Mouse (Mus musculus): Measurements from ENCODE around the gene Tmem235. TPM values are rescaled to one million over a fixed set of nuclear protein-coding genes. Genes with fewer than 3 reads are reported as not detected.

Tmem235 gene
- total RNA-seq, 1 experiment, result 0.36 TPM

DNA sequence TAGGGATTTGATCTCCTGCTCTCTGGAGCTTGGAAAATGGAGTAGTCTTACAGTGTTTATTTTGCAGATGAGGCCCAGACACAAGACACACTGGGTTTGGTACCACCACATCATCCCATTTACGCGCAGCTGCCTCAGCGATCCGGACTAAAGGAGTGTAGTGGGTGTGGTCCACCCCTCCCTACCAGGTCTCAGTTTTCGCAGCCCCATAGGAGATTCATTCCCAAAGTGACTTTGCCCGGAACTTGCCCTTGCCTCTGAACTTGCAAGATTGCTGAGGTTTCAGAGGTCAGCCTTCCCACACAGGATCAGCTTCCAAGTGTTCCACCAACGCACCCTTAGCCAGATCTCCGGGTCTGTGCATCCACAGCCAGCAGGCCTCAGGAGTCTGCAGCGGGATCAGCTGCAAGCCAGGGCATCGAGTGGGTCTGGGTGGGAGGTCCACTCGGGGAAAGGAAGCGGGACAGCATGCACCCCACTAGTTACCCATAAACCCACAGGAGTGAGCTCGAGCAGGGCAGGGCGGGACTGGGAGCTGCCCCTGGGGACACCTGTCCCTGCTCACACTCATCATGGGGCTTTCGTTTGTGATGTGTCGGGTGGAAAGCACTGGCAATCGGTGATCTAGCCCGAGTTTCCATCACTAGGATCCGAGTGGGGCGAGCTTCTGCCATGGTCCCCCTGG lies 27.8 kb downstream of the Tmem235 start:
- H3K27ac ChIP-seq (ENCODE audit: insufficient read depth, low read depth, low read length, poor library complexity, severe bottlenecking), result peak overlapping the region; percentile 95
- no peak for TF ChIP-seq ZC3H11A (IDR thresholded peaks at IDR 0.05; ENCODE audit: borderline replicate concordance, low read depth, low read length)
- TF ChIP-seq CHD2 (IDR thresholded peaks at IDR 0.05; ENCODE audit: low read depth, low read length), result no peak
- TF ChIP-seq HCFC1 (IDR thresholded peaks at IDR 0.05; ENCODE audit: borderline replicate concordance, insufficient read depth, low read length), result no peak
- TF ChIP-seq ZNF384 (IDR thresholded peaks at IDR 0.05; ENCODE audit: low read depth, low read length), result no peak
- TF ChIP-seq MAFK (IDR thresholded peaks at IDR 0.05; ENCODE audit: insufficient read depth, low read depth, low read length), result no peak
- peaks cover 10 to 21% of the 10 kb centered on the region in 2 experiments; a peak in 3 of 4 replicates for H3K4me1 ChIP-seq (ENCODE audit: control insufficient read depth in 2 of 2, insufficient read depth in 2 of 2, low read length in 2 of 2, poor library complexity in 1 of 2)
- H3K9me3 ChIP-seq (ENCODE audit: control insufficient read depth, insufficient read depth, low read depth, low read length), result no peaks in the 10 kb centered on the region
- H3K9ac ChIP-seq (ENCODE audit: insufficient read depth, low read depth, low read length, poor library complexity, severe bottlenecking), result peak overlapping the region; percentile 71
- H3K4me3 ChIP-seq (ENCODE audit: insufficient read depth in 1 of 2, low read depth in 1 of 2, low read length in 2 of 2, poor library complexity in 1 of 2, severe bottlenecking in 1 of 2), result peak overlapping the region; percentile 27 to 55
- in situ Hi-C loops (cut with MboI; ENCODE audit: low sequenced_read_pairs in 2 of 2, unreplicated experiment in 2 of 2), result no loop called here
- no peaks in the 10 kb centered on the region for H3K36me3 ChIP-seq (ENCODE audit: control insufficient read depth, insufficient read depth, low read length, poor library complexity, severe bottlenecking)
- DNase-seq (ENCODE audit: low read depth, low spot score), result no peak

DNA sequence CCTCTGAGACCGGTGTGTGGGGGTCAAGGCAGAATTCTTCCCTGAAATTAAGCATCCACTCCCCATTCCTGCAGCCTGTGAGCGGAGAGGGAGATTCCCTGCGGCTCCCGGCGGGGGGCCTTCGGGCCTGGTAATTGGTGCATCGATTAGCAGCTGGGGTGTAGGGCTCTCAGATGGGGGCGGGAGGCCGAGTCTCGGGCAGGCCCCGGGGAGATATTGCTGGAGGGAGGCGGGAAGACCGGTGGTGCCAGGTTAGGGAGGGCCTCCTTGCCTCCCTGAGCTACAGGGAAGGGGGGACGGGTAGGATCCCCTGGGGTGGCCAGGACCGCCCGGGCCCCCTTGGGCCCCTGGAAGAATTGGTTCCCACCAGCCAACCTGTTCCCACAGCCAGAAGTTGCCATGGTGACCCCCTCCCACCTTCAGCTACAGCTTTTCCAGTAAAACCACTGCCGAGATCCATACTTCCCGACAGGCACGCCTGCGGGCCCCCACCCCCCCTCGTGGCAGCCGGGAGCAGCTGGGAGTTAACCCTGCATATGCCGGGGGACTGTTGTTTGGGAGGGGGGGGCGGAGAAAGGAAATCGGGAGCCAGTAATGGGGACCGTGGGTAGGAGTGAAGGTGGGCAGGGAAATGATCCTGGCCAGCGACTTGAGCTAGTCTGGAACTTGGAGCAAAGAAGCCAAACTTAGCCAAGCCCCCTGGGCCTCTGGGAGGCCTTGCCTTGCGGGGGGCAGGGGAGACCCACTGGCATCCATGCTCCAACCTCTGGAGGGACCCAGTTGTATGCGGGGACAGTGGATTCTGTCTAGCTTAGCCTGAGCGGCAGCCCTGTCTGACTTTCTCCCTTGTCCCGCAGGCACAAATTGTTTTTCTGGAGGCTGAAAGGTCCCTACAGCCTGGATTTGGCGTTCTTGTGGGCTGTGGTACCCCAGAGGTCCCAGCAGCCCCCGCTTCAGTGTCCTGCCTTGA lies 28.6 kb downstream of the Tmem235 start:
- in situ Hi-C loops (cut with MboI; ENCODE audit: low sequenced_read_pairs in 2 of 2, unreplicated experiment in 2 of 2), result no loop called here
- Histone ChIP-seq H3K4me3 (ENCODE audit: insufficient read depth in 1 of 2, low read depth in 1 of 2, low read length in 2 of 2, poor library complexity in 1 of 2, severe bottlenecking in 1 of 2) (peak overlapping the region; percentile 27 to 55), H3K9me3 (ENCODE audit: control insufficient read depth, insufficient read depth, low read depth, low read length) (no peaks in the 10 kb centered on the region), H3K4me1 (ENCODE audit: control insufficient read depth in 2 of 2, insufficient read depth in 2 of 2, low read length in 2 of 2, poor library complexity in 1 of 2) (peaks cover 7 to 21% of the 10 kb centered on the region in 2 experiments; a peak in 3 of 4 replicates), H3K9ac (ENCODE audit: insufficient read depth, low read depth, low read length, poor library complexity, severe bottlenecking) (peak overlapping the region; percentile 71), H3K36me3 (ENCODE audit: control insufficient read depth, insufficient read depth, low read length, poor library complexity, severe bottlenecking) (no peaks in the 10 kb centered on the region), H3K27ac (ENCODE audit: insufficient read depth, low read depth, low read length, poor library complexity, severe bottlenecking) (peak overlapping the region; percentile 95)
- no peak for TF ChIP-seq MAFK (IDR thresholded peaks at IDR 0.05; ENCODE audit: insufficient read depth, low read depth, low read length)
- TF ChIP-seq HCFC1 (IDR thresholded peaks at IDR 0.05; ENCODE audit: borderline replicate concordance, insufficient read depth, low read length), result no peak
- TF ChIP-seq CHD2 (IDR thresholded peaks at IDR 0.05; ENCODE audit: low read depth, low read length), result no peak
- no peak for TF ChIP-seq ZNF384 (IDR thresholded peaks at IDR 0.05; ENCODE audit: low read depth, low read length)
- no peak for TF ChIP-seq ZC3H11A (IDR thresholded peaks at IDR 0.05; ENCODE audit: borderline replicate concordance, low read depth, low read length)
- DNase-seq (ENCODE audit: low read depth, low spot score), result peak; percentile 79

DNA sequence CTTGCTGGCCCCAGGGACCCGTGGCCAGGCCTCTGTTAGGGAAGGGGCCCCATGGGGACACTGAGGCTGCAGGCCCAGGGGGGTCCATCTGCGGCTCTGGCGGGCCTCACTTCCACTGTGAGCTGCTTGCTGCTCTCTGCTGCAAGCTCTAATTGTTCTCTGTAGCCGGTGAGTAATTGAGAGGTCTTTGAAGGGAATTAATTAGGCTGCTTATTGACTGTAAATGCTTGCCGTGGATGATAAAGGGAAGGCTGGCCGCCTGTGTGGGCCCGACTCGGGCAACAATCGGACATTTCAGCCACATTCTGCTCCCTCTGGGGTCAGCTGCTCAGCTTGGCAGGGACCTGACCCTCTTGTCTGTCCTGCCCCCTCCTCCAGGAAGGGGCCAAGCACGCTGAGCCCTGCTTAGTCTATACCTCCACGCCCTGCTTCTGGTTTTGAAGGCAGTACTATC lies 29.4 kb downstream of the Tmem235 start:
- no peak for DNase-seq (ENCODE audit: low read depth, low spot score)
- H3K4me3 ChIP-seq (ENCODE audit: insufficient read depth in 1 of 2, low read depth in 1 of 2, low read length in 2 of 2, poor library complexity in 1 of 2, severe bottlenecking in 1 of 2), result peak overlapping the region; percentile 27 to 55
- H3K4me1 ChIP-seq (ENCODE audit: control insufficient read depth in 2 of 2, insufficient read depth in 2 of 2, low read length in 2 of 2, poor library complexity in 1 of 2), result peaks cover 7 to 23% of the 10 kb centered on the region in 2 experiments; a peak in 3 of 4 replicates
- H3K9ac ChIP-seq (ENCODE audit: insufficient read depth, low read depth, low read length, poor library complexity, severe bottlenecking), result peak overlapping the region; percentile 54; the same call in 1 of the 2 replicates
- no peaks in the 10 kb centered on the region for H3K9me3 ChIP-seq (ENCODE audit: control insufficient read depth, insufficient read depth, low read depth, low read length)
- peak overlapping the region; percentile 95 for H3K27ac ChIP-seq (ENCODE audit: insufficient read depth, low read depth, low read length, poor library complexity, severe bottlenecking)
- in situ Hi-C loops (cut with MboI; ENCODE audit: low sequenced_read_pairs in 2 of 2, unreplicated experiment in 2 of 2), result no loop called here
- H3K36me3 ChIP-seq (ENCODE audit: control insufficient read depth, insufficient read depth, low read length, poor library complexity, severe bottlenecking), result no peaks in the 10 kb centered on the region
- TF ChIP-seq MAFK (IDR thresholded peaks at IDR 0.05; ENCODE audit: insufficient read depth, low read depth, low read length) (no peak), HCFC1 (IDR thresholded peaks at IDR 0.05; ENCODE audit: borderline replicate concordance, insufficient read depth, low read length) (no peak), CHD2 (IDR thresholded peaks at IDR 0.05; ENCODE audit: low read depth, low read length) (no peak), ZC3H11A (IDR thresholded peaks at IDR 0.05; ENCODE audit: borderline replicate concordance, low read depth, low read length) (no peak), ZNF384 (IDR thresholded peaks at IDR 0.05; ENCODE audit: low read depth, low read length) (no peak)

DNA sequence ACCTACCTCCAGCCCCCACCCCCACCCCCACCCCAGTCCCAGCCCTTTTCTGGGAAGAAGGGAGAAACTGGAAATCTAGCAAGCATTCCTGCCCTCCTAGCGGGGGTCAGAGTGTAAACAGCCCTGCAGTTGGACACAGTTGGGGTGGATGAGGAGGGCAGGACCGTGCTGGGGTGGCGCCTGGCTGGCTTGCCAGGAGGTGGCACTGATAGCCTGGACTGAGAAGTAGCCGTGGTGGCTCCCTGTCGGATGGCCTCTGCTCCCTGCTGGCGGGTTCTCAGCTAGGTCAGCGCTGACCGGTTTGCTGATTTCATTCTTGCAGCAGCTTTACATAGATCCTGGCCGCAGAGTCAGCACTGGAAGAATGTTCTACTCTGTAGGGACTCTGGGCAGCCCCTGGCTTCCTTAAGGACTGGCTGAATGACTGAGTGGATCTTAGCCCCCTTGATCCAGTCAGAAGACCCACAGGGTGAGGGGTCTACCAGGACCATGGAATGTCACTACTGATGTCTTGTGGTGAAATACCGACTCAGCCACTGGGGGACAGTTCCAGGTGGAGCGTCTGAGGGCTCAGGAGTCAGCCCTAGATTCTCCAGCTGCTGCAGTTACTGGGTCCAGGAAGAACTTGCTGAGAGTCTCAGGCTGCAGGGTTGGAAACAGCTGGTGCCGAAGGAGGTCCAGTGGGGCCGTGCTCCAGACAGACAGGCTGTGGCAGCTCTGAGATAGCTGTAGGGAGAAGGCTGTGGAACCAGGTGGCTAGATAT lies 30.1 kb downstream of the Tmem235 start:
- in situ Hi-C loops (cut with MboI; ENCODE audit: low sequenced_read_pairs in 2 of 2, unreplicated experiment in 2 of 2), result no loop called here
- Histone ChIP-seq H3K4me3 (ENCODE audit: insufficient read depth in 1 of 2, low read depth in 1 of 2, low read length in 2 of 2, poor library complexity in 1 of 2, severe bottlenecking in 1 of 2) (peak overlapping the region in 1 of 2 experiments; percentile 44; a peak in 2 of 4 replicates), H3K9ac (ENCODE audit: insufficient read depth, low read depth, low read length, poor library complexity, severe bottlenecking) (peak overlapping the region; percentile 43; the same call in 1 of the 2 replicates), H3K4me1 (ENCODE audit: control insufficient read depth in 2 of 2, insufficient read depth in 2 of 2, low read length in 2 of 2, poor library complexity in 1 of 2) (peaks cover 7 to 24% of the 10 kb centered on the region in 2 experiments; a peak in 3 of 4 replicates), H3K36me3 (ENCODE audit: control insufficient read depth, insufficient read depth, low read length, poor library complexity, severe bottlenecking) (no peaks in the 10 kb centered on the region), H3K9me3 (ENCODE audit: control insufficient read depth, insufficient read depth, low read depth, low read length) (no peaks in the 10 kb centered on the region), H3K27ac (ENCODE audit: insufficient read depth, low read depth, low read length, poor library complexity, severe bottlenecking) (peak overlapping the region; percentile 95; the same call in 1 of the 2 replicates)
- DNase-seq (ENCODE audit: low read depth, low spot score), result no peak
- no peak for TF ChIP-seq MAFK (IDR thresholded peaks at IDR 0.05; ENCODE audit: insufficient read depth, low read depth, low read length)
- TF ChIP-seq ZNF384 (IDR thresholded peaks at IDR 0.05; ENCODE audit: low read depth, low read length), result no peak
- no peak for TF ChIP-seq CHD2 (IDR thresholded peaks at IDR 0.05; ENCODE audit: low read depth, low read length)
- TF ChIP-seq ZC3H11A (IDR thresholded peaks at IDR 0.05; ENCODE audit: borderline replicate concordance, low read depth, low read length), result no peak
- TF ChIP-seq HCFC1 (IDR thresholded peaks at IDR 0.05; ENCODE audit: borderline replicate concordance, insufficient read depth, low read length), result no peak

Data from ES-E14 (cell line).